Mouse (Mus musculus) gastrocnemius, postnatal 36 days (tissue): Measurements from ENCODE around the gene Gm28372. TPM values are rescaled to one million over a fixed set of nuclear protein-coding genes. Genes with fewer than 3 reads are reported as not detected.

ENCODE experiments used
- DNase-seq, 2 experiments: peaks; one replicate each; pipeline ENCODE4 v3.0.0; 2022
- intact Hi-C: fragments of 180-260 bp; cut with DNase I; formaldehyde crosslinking; loops from one replicate; pipeline ENCODE4 v1.15.1; 2025
- total RNA-seq, 2 experiments: library from RNA; stranded (reverse); gene quantifications; 2 replicates each; pipeline ENCODE4 v1.2.3; 2021

Gm28372 gene
- total RNA-seq, 2 experiments from 2014 or later = not detected

GRCm38 (mm10) chr2:130408194-130408593, 3.2 kb downstream of the Gm28372 start:
- no peak for DNase-seq
- intact Hi-C loops = no loop called here

- peak; percentile 80 to 81 for DNase-seq
- intact Hi-C loops = loop anchor here (2.0 kb wide), 1 partner anchor 117 kb away; the partner anchor contains the start of gene Ebf4
Measured at GRCm38 (mm10) chr2:130411558-130412495, 6.8 kb downstream of the Gm28372 start.

- DNase-seq = no peak
- intact Hi-C loops = no loop called here
Measured at GRCm38 (mm10) chr2:130412775-130413174, 7.7 kb downstream of the Gm28372 start.

- intact Hi-C loops = no loop called here
- no peak for DNase-seq
Measured at GRCm38 (mm10) chr2:130414094-130414856, 9.2 kb downstream of the Gm28372 start.

- DNase-seq = no peak
- intact Hi-C loops = no loop called here
Measured at GRCm38 (mm10) chr2:130421781-130422620, 17.0 kb downstream of the Gm28372 start.

GRCm38 (mm10) chr2:130423397-130424125, 18.5 kb downstream of the Gm28372 start:
- DNase-seq = peak; percentile 58 to 76

GRCm38 (mm10) chr2:130424126-130424853, 19.3 kb downstream of the Gm28372 start, which contains the start of the genes Vps16 and Pced1a:
Gene Vps16 (plus strand): TSS chr2:130424339.
Gene Pced1a (minus strand): TSS chr2:130424701.
- intact Hi-C loops = no loop called here
- DNase-seq = peak; percentile 90

More at GRCm38 (mm10) chr2:130423397-130424125, 18.5 kb downstream of the Gm28372 start:
- intact Hi-C loops = no loop called here

GRCm38 (mm10) chr2:130425112-130425511, 20.1 kb downstream of the Gm28372 start:
- intact Hi-C loops = no loop called here
- no peak for DNase-seq

- intact Hi-C loops = no loop called here
- DNase-seq = no peak
Measured at GRCm38 (mm10) chr2:130429851-130430250, 24.8 kb downstream of the Gm28372 start.

- intact Hi-C loops = no loop called here
- DNase-seq = no peak
Measured at GRCm38 (mm10) chr2:130430484-130430883, 25.4 kb downstream of the Gm28372 start.

- intact Hi-C loops = no loop called here
- no peak for DNase-seq
Measured at GRCm38 (mm10) chr2:130432157-130432556, 27.1 kb downstream of the Gm28372 start.

- DNase-seq = no peak
- intact Hi-C loops = no loop called here
Measured at GRCm38 (mm10) chr2:130433152-130433551, 28.1 kb downstream of the Gm28372 start.

- intact Hi-C loops = no loop called here
- no peak for DNase-seq
Measured at GRCm38 (mm10) chr2:130436769-130437168, 31.7 kb downstream of the Gm28372 start.

GRCm38 (mm10) chr2:130438861-130439260, 33.8 kb downstream of the Gm28372 start:
- no peak for DNase-seq
- intact Hi-C loops = no loop called here

GRCm38 (mm10) chr2:130439840-130440480, 34.9 kb downstream of the Gm28372 start:
- intact Hi-C loops = no loop called here
- DNase-seq = no peak

- DNase-seq = no peak
- intact Hi-C loops = no loop called here
Measured at GRCm38 (mm10) chr2:130442162-130442561, 37.1 kb downstream of the Gm28372 start.

- no peak for DNase-seq
- intact Hi-C loops = no loop called here
Measured at GRCm38 (mm10) chr2:130448449-130448848, 43.4 kb downstream of the Gm28372 start.

- intact Hi-C loops = no loop called here
- DNase-seq = no peak
Measured at GRCm38 (mm10) chr2:130449021-130449793, 44.2 kb downstream of the Gm28372 start.
